Mouse (Mus musculus) heart, embryonic 12.5 days (tissue): ENCODE results near the gene Armcx4. TPM values are rescaled to one million over a fixed set of nuclear protein-coding genes. Genes with fewer than 3 reads are reported as not detected.

Experiments used
- ATAC-seq: fragments of 200-750 bp; cut with Nextera tagmentation; 2 replicates; pipeline ENCODE4 v1.8.0; 2017; ENCODE audit warnings: moderate TSS enrichment, moderate library complexity; ENCODE audit not compliant: insufficient number of reproducible peaks, low FRiP score
- H3K27ac ChIP-seq: fragments of 300-500 bp; sonication (generic); 2 replicates; pipeline ENCODE4 v1.5.1; 2016; ENCODE audit warnings: mild to moderate bottlenecking, moderate library complexity; ENCODE audit not compliant: poor library complexity, severe bottlenecking
- H3K27me3 ChIP-seq: fragments of 300-500 bp; sonication (generic); replicated peaks from 2 replicates; pipeline ENCODE4 v1.6.1; 2016; ENCODE audit warnings: mild to moderate bottlenecking, moderate library complexity
- H3K36me3 ChIP-seq: fragments of 300-500 bp; sonication (generic); 2 replicates; pipeline ENCODE4 v1.6.1; 2016; ENCODE audit warnings: mild to moderate bottlenecking, moderate library complexity
- H3K4me1 ChIP-seq: fragments of 300-500 bp; sonication (generic); replicated peaks from 2 replicates; pipeline ENCODE4 v1.6.1; 2016; ENCODE audit warnings: mild to moderate bottlenecking
- H3K4me2 ChIP-seq: fragments of 300-500 bp; sonication (generic); 2 replicates; pipeline ENCODE4 v1.6.1; 2016; ENCODE audit warnings: mild to moderate bottlenecking, moderate library complexity
- H3K4me3 ChIP-seq: fragments of 300-500 bp; sonication (generic); 2 replicates; pipeline ENCODE4 v1.5.1; 2016; ENCODE audit warnings: mild to moderate bottlenecking
- H3K9ac ChIP-seq: fragments of 300-500 bp; sonication (generic); 2 replicates; pipeline ENCODE4 v1.6.1; 2016; ENCODE audit warnings: mild to moderate bottlenecking, moderate library complexity
- H3K9me3 ChIP-seq: fragments of 300-500 bp; sonication (generic); replicated peaks from 2 replicates; pipeline ENCODE4 v1.6.1; 2016; ENCODE audit warnings: mild to moderate bottlenecking, moderate library complexity
- WGBS: fragments of 180-500 bp; shearing (Covaris S2); methylation state at CpG from one replicate; pipeline ENCODE4 v1.1.7; 2016; 5-methylcytosine and 5-hydroxymethylcytosine counted together
- polyA plus RNA-seq: library from polyadenylated mRNA; unstranded; fragments of >200 nt; fragmentation: Nextera tagmentation; extraction: Ambion mirVana; gene quantifications from 2 replicates; pipeline ENCODE4 v1.2.1, GENCODE M21; 2016

Armcx4 gene
- 5.0 and 5.4 TPM in 2 replicates for polyA plus RNA-seq

GRCm38 (mm10) chrX:134686267-134686666, at the start of gene Armcx4:
Gene Armcx4, plus strand, starts transcription at chrX:134686519.
- no peaks in the 10 kb centered on the region for H3K27me3 ChIP-seq
- H3K9me3 ChIP-seq, result no peaks in the 10 kb centered on the region
- peak; percentile 91 for ATAC-seq
- peaks cover 9% of the 10 kb centered on the region; the same call in 1 of the 2 replicates for H3K4me1 ChIP-seq
- H3K4me2 ChIP-seq, result peak within 1 kb of the TSS; percentile 65
- H3K36me3 ChIP-seq, result peaks cover 29% of the 10 kb centered on the region
- WGBS, result 10% methylated on average over 32 of the region's 33 CpGs
- peak within 1 kb of the TSS; percentile 95 for H3K27ac ChIP-seq
- peak within 1 kb of the TSS; percentile 89 for H3K9ac ChIP-seq
- peak within 1 kb of the TSS; percentile 67 for H3K4me3 ChIP-seq

- H3K27me3 ChIP-seq, result no peaks in the 10 kb centered on the region
- H3K4me3 ChIP-seq, result no peak overlapping the region
- H3K9me3 ChIP-seq, result no peaks in the 10 kb centered on the region
- no peak overlapping the region for H3K4me2 ChIP-seq
- ATAC-seq, result no peak
- H3K36me3 ChIP-seq, result no peaks in the 10 kb centered on the region
- 49% methylated on average over 10 of the region's 10 CpGs for WGBS
- no peaks in the 10 kb centered on the region for H3K4me1 ChIP-seq
- no peak overlapping the region for H3K27ac ChIP-seq
- H3K9ac ChIP-seq, result no peak overlapping the region
Observed at GRCm38 (mm10) chrX:134641000-134641760, 45.1 kb upstream of the Armcx4 start.

DNA sequence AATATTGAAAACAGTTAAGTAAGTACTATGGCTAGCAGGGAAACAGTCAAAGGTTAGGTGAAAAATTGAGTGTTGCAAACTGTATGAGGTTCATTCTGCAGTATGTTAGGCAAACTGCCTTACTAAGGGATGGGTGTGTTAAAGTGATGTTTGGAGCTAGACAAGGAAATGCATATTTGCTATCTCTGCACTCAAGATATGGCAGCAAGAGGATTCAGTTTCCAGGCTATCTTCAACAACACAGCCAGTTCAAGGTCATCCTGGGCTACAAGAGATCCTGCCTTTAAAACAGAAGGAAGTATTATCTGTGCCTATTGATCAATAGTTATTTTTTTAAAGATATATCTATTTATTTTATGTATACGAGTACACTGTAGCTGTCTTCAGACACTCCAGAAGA, 40.0 kb upstream of the Armcx4 start:
- no peak overlapping the region for H3K4me2 ChIP-seq
- no peak for ATAC-seq
- H3K27ac ChIP-seq, result no peak overlapping the region
- no peaks in the 10 kb centered on the region for H3K27me3 ChIP-seq
- no peak overlapping the region for H3K4me3 ChIP-seq
- H3K9ac ChIP-seq, result no peak overlapping the region
- WGBS, result 73% methylated on average over 1 of the region's 1 CpGs
- no peaks in the 10 kb centered on the region for H3K9me3 ChIP-seq
- no peaks in the 10 kb centered on the region for H3K4me1 ChIP-seq
- H3K36me3 ChIP-seq, result no peaks in the 10 kb centered on the region

- Histone ChIP-seq H3K27me3 (no peaks in the 10 kb centered on the region), H3K27ac (peak overlapping the region; percentile 21; the same call in 1 of the 2 replicates), H3K4me2 (no peak overlapping the region), H3K36me3 (no peaks in the 10 kb centered on the region), H3K4me1 (no peaks in the 10 kb centered on the region), H3K4me3 (no peak overlapping the region), H3K9me3 (no peaks in the 10 kb centered on the region), H3K9ac (no peak overlapping the region)
- 0 out of 2 replicates have a peak, but pooled peaks have one; percentile 36 for ATAC-seq
- 54% methylated on average over 8 of the region's 8 CpGs for WGBS
Observed at GRCm38 (mm10) chrX:134647421-134647820, 38.9 kb upstream of the Armcx4 start.

DNA sequence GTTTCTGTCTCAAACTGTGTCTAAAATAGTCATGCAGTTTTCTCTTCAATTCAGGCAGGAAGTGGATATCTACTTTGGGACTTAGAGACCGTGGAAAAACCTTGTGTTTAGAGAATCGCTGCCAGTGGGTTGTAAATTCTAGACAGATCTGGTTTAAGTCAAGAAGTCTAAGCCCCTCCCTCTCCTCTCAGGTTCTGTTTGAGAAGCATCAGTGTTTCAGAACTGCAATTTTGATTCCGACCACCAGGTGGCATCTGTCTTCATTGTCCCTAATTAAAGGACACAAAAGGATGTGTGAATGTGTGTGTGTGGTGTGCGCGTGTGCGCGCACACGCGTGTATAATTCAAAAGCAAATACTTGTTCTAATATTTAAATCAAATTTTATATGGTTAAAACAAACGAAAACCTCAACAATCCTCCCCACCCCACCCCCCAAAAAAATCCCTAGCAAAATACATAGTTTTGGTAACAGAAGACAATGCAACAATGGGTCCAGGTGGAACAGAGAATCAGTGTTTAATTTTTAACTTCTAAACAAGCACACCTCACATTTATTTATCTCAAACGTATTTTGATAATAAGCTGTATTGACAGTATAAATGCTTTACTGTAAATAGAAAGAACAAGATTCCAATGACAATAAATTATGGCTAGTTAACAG, 38.2 kb upstream of the Armcx4 start:
- no peak overlapping the region for H3K4me2 ChIP-seq
- no peak overlapping the region for H3K4me3 ChIP-seq
- no peaks in the 10 kb centered on the region for H3K4me1 ChIP-seq
- H3K9ac ChIP-seq, result no peak overlapping the region
- peak; percentile 53; the same call in 1 of the 2 replicates for ATAC-seq
- no peak overlapping the region for H3K27ac ChIP-seq
- no peaks in the 10 kb centered on the region for H3K36me3 ChIP-seq
- no peaks in the 10 kb centered on the region for H3K9me3 ChIP-seq
- no peaks in the 10 kb centered on the region for H3K27me3 ChIP-seq
- WGBS, result 23% methylated on average over 11 of the region's 11 CpGs

DNA sequence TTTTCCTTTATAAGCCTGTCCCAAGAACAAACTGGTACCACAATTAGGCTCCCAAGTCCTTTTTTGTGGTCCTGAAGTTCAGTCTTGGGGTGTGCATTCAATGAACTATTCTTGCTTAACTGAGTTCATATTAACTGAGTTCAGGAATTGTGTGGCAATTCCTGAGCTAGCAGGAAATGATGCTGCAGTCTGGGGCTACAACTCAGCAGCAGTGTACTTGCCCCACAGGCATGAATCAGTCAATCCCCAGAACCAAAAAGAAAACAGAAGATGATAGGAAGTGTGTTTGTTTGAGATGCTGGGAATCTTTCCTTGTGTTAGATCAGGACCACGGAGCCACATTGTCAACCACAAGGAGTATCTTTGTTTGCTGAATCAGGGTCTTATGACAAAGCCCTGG, 34.3 kb upstream of the Armcx4 start:
- no peak for ATAC-seq
- no peaks in the 10 kb centered on the region for H3K9me3 ChIP-seq
- H3K4me2 ChIP-seq, result no peak overlapping the region
- no peak overlapping the region for H3K27ac ChIP-seq
- H3K4me3 ChIP-seq, result no peak overlapping the region
- H3K4me1 ChIP-seq, result no peaks in the 10 kb centered on the region
- 74% methylated on average over 1 of the region's 1 CpGs for WGBS
- H3K36me3 ChIP-seq, result no peaks in the 10 kb centered on the region
- no peaks in the 10 kb centered on the region for H3K27me3 ChIP-seq
- no peak overlapping the region for H3K9ac ChIP-seq

DNA sequence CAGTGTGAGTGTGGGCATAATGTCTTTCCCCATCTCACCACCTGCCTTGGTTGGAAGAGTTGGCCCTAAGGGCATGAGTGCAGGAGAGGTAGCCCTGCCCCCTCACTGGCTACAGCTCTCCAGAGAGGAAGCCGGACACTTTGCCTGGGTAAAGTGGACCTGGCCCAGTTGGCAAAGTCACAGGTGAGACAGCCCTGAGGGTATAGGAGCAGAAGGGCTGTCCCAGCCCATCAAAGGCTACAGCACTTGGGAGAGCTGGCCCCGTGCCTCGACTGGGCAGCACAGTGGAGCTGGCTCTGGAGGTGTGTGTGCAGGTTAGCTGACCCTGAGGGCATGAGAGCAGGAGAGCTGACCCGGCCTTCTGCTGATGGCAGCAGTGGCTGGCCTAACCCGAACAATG, 24.7 kb upstream of the Armcx4 start:
- Histone ChIP-seq H3K27ac (no peak overlapping the region), H3K4me2 (no peak overlapping the region), H3K9ac (no peak overlapping the region), H3K4me3 (no peak overlapping the region), H3K4me1 (no peaks in the 10 kb centered on the region), H3K9me3 (no peaks in the 10 kb centered on the region), H3K27me3 (no peaks in the 10 kb centered on the region), H3K36me3 (no peaks in the 10 kb centered on the region)
- WGBS, result 84% methylated on average over 5 of the region's 5 CpGs
- no peak for ATAC-seq

DNA sequence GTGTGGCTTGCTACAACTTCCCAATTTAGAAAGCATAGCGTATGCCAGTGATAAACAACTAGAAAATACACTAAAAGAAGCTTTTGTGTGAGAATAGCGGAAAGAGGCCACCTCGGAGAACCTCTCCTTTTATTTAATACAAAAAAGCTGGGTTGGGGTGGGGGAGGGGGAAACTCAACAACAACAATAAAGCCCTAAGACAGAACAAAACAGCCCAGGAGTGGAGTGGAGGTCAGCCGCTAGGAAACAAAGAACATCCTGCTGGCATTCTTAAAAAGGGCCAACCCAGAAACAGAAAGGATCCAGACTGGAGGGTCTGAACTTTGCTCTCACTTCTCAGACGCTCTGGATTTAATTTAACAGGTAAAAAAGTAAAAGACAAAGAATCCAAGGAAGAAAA, 11.3 kb upstream of the Armcx4 start:
- Histone ChIP-seq H3K27me3 (no peaks in the 10 kb centered on the region), H3K4me3 (no peak overlapping the region), H3K4me2 (no peak overlapping the region), H3K27ac (no peak overlapping the region), H3K9me3 (no peaks in the 10 kb centered on the region), H3K4me1 (no peaks in the 10 kb centered on the region), H3K36me3 (no peaks in the 10 kb centered on the region), H3K9ac (no peak overlapping the region)
- no peak for ATAC-seq
- WGBS, result 51% methylated on average over 5 of the region's 5 CpGs

GRCm38 (mm10) chrX:134675959-134676358, 10.4 kb upstream of the Armcx4 start:
- no peak overlapping the region for H3K9ac ChIP-seq
- 78% methylated on average over 1 of the region's 1 CpGs for WGBS
- no peak for ATAC-seq
- no peaks in the 10 kb centered on the region for H3K36me3 ChIP-seq
- H3K4me2 ChIP-seq, result no peak overlapping the region
- no peaks in the 10 kb centered on the region for H3K27me3 ChIP-seq
- no peak overlapping the region for H3K4me3 ChIP-seq
- no peaks in the 10 kb centered on the region for H3K9me3 ChIP-seq
- H3K4me1 ChIP-seq, result no peaks in the 10 kb centered on the region
- H3K27ac ChIP-seq, result no peak overlapping the region

DNA sequence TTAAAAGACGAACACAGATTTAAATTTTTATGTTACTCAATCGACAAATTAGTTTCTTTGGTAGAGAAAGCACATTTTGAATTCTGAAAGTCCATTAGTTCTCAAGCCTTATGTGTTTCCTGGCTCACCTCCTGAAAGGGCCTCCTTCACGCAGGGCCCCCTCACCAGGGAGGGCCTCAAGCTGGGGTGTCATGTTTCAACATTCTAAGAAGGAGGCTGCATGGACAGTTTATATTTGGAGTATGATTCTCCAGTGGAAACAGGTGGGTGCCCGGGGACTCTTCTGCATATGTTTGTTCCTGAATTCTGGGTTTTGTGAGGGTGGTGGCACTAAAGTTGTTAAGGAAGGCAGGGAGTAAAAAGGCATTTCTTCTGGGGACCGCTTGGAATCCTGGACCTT, 1.4 kb upstream of the Armcx4 start:
- Histone ChIP-seq H3K9me3 (no peaks in the 10 kb centered on the region), H3K4me3 (peak overlapping the region; percentile 46), H3K36me3 (peaks cover 15% of the 10 kb centered on the region), H3K9ac (peak overlapping the region; percentile 33; the same call in 1 of the 2 replicates), H3K4me1 (peaks cover 6% of the 10 kb centered on the region; the same call in 1 of the 2 replicates), H3K27ac (peak overlapping the region; percentile 81), H3K27me3 (no peaks in the 10 kb centered on the region), H3K4me2 (peak overlapping the region; percentile 50)
- no peak; the same call in 1 of the 2 replicates for ATAC-seq
- 28% methylated on average over 5 of the region's 5 CpGs for whole genome bisulfite sequencing

- Histone ChIP-seq H3K9me3 (no peaks in the 10 kb centered on the region), H3K4me1 (peaks cover 9% of the 10 kb centered on the region; the same call in 1 of the 2 replicates), H3K36me3 (peaks cover 34% of the 10 kb centered on the region), H3K4me2 (peak overlapping the region; percentile 55), H3K27me3 (no peaks in the 10 kb centered on the region), H3K9ac (peak overlapping the region; percentile 89), H3K27ac (peak overlapping the region; percentile 95), H3K4me3 (peak overlapping the region; percentile 67)
- ATAC-seq, result peak; percentile 66
- 18% methylated on average over 16 of the region's 16 CpGs for WGBS
Observed at GRCm38 (mm10) chrX:134686739-134687171, 436 bp downstream of the Armcx4 start.
